Mouse (Mus musculus): ENCODE results near the gene Ctc1. TPM values are rescaled to one million over a fixed set of nuclear protein-coding genes. Genes with fewer than 3 reads are reported as not detected.

Ctc1 gene
- polyA plus RNA-seq, 1 experiment from 2014 or later = 57.5 TPM

DNA sequence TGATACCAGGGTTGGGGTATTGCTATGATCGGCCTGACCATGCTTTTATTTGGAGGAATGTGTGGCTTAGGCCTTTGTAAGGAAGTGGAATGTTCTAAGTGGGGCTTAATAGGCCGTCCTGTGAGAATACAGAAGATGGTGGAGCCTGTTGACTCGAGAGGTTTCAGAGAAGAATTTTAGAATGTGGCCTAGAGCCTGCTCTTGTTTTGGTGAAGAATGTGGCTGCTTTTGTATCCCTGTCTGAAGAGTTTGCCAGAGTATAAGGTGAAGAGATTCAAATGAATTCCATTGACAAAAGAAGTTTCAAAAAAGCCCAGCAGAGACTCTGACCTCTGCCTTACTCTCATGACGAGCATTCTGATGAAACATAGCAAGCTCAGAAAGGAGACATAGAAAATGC, 36.1 kb downstream of the Ctc1 start:
- 84% methylated on average over 4 of the region's 4 CpGs for WGBS
- H3K4me3 ChIP-seq (ENCODE audit: low read depth, low read length) = no peak overlapping the region
- peaks cover 11% of the 10 kb centered on the region for H3K4me1 ChIP-seq (replicated peaks; ENCODE audit: control insufficient read depth, insufficient read depth, low read length)
- no peak overlapping the region for H3K4me2 ChIP-seq
- no peaks in the 10 kb centered on the region for H3K27me3 ChIP-seq (replicated peaks; ENCODE audit: control insufficient read depth, insufficient read depth, low read length)
- no peaks in the 10 kb centered on the region for H3K9me3 ChIP-seq (ENCODE audit: control insufficient read depth, low read length)
- H3K27ac ChIP-seq (ENCODE audit: low read depth, low read length) = no peak overlapping the region
- ATAC-seq (replicated peaks; ENCODE audit: low FRiP score) (no peak), DNase-seq (ENCODE audit: low spot score) (no peak)
- no peak overlapping the region for H3K9ac ChIP-seq (ENCODE audit: low read depth, low read length)
- peaks cover 35% of the 10 kb centered on the region for H3K36me3 ChIP-seq (ENCODE audit: control insufficient read depth, insufficient read depth, low read length)

DNA sequence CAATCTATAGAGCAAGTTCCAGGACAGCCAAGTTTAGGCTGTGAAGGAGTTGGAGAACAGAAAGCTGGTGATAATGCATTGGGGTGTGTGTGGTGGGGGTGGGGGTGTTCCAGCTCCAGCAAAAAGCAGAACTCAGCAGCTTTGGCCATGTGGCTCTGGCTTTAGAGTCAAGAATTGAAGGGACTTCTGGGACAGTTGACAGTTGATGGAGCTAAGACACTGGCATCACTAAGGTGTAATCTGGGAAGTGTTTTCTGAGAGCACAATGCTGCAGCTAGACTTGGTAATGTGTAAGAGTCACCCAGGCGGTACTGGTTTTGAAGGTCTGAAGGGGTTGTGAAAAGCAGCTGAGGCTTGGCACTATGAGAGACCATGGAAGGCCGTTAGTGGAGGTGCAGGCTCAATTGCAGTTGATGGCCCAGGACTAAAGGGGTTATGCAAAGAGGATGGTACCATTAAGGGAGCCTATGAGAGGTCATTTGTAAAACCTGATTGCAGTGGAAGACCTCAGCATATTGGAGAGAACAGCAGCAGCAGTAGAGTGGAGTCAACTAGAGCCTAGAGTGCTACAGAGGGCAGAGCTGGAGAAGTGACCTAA, 37.2 kb downstream of the Ctc1 start:
- 90% methylated on average over 2 of the region's 2 CpGs for WGBS
- no peak for ATAC-seq (replicated peaks; ENCODE audit: low FRiP score)
- H3K36me3 ChIP-seq (ENCODE audit: control insufficient read depth, insufficient read depth, low read length) = peaks cover 35% of the 10 kb centered on the region
- DNase-seq (ENCODE audit: low spot score) = no peak
- no peak overlapping the region for H3K9ac ChIP-seq (ENCODE audit: low read depth, low read length)
- H3K4me2 ChIP-seq = no peak overlapping the region
- H3K27ac ChIP-seq (ENCODE audit: low read depth, low read length) = no peak overlapping the region
- peaks cover 5% of the 10 kb centered on the region for H3K4me1 ChIP-seq (replicated peaks; ENCODE audit: control insufficient read depth, insufficient read depth, low read length)
- no peak overlapping the region for H3K4me3 ChIP-seq (ENCODE audit: low read depth, low read length)
- H3K27me3 ChIP-seq (replicated peaks; ENCODE audit: control insufficient read depth, insufficient read depth, low read length) = no peaks in the 10 kb centered on the region
- H3K9me3 ChIP-seq (ENCODE audit: control insufficient read depth, low read length) = no peaks in the 10 kb centered on the region

DNA sequence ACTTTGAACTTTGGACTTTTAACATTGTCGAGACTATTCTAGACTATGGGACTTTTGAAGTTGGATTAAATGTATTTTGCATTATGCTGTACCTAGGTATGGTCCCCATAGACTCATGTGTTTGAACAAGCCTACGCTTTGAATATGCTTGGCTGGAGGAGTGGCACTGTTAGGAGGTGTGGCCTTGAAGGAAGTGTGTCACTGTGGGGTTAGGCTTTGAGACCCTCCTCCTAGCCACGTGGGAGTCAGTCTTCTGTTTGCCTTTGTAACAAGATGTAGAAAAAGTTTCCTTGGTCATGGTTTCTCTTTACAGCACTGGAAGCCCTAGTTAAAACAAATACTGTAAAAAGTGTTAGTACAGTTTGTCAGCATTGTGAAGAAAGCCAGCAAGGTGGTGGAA, 38.1 kb downstream of the Ctc1 start:
- Histone ChIP-seq H3K9ac (ENCODE audit: low read depth, low read length) (no peak overlapping the region), H3K27ac (ENCODE audit: low read depth, low read length) (no peak overlapping the region), H3K27me3 (replicated peaks; ENCODE audit: control insufficient read depth, insufficient read depth, low read length) (no peaks in the 10 kb centered on the region), H3K4me2 (no peak overlapping the region), H3K4me3 (ENCODE audit: low read depth, low read length) (no peak overlapping the region), H3K36me3 (ENCODE audit: control insufficient read depth, insufficient read depth, low read length) (peaks cover 27% of the 10 kb centered on the region; the same call in 1 of the 2 replicates), H3K9me3 (ENCODE audit: control insufficient read depth, low read length) (no peaks in the 10 kb centered on the region), H3K4me1 (replicated peaks; ENCODE audit: control insufficient read depth, insufficient read depth, low read length) (peaks cover 12% of the 10 kb centered on the region)
- ATAC-seq (replicated peaks; ENCODE audit: low FRiP score) (no peak), DNase-seq (ENCODE audit: low spot score) (no peak)
- 68% methylated on average over 3 of the region's 3 CpGs for WGBS

DNA sequence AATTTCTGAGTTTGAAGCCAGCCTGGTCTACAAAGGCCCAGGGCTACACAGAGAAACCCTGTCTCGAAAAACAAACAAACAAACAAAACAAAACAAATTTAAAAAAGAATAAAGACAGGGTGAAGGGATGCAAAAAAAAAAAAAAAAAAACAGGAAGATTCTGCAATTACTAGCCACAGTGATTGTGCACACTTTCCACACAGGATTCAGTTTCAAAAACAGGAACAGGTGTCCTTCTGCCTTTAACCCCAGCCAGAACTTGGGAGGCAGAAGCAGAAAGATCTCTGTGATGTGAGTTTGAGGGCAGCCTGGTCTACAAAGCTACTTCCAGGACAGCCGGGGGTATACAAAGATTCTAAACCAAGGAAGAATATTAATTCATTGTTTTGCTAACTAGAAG, 42.6 kb downstream of the Ctc1 start:
- H3K27ac ChIP-seq (ENCODE audit: low read depth, low read length) = peak overlapping the region; percentile 52; the same call in 1 of the 2 replicates
- H3K4me2 ChIP-seq = peak overlapping the region; percentile 98
- no peaks in the 10 kb centered on the region for H3K27me3 ChIP-seq (replicated peaks; ENCODE audit: control insufficient read depth, insufficient read depth, low read length)
- peaks cover 2% of the 10 kb centered on the region; the same call in 1 of the 2 replicates for H3K36me3 ChIP-seq (ENCODE audit: control insufficient read depth, insufficient read depth, low read length)
- no peaks in the 10 kb centered on the region for H3K9me3 ChIP-seq (ENCODE audit: control insufficient read depth, low read length)
- no peak for DNase-seq (ENCODE audit: low spot score)
- WGBS = 66% methylated on average over 2 of the region's 2 CpGs
- peak overlapping the region; percentile 70 for H3K4me3 ChIP-seq (ENCODE audit: low read depth, low read length)
- H3K9ac ChIP-seq (ENCODE audit: low read depth, low read length) = peak overlapping the region; percentile 62
- no peak for ATAC-seq (replicated peaks; ENCODE audit: low FRiP score)
- peaks cover 22% of the 10 kb centered on the region for H3K4me1 ChIP-seq (replicated peaks; ENCODE audit: control insufficient read depth, insufficient read depth, low read length)

DNA sequence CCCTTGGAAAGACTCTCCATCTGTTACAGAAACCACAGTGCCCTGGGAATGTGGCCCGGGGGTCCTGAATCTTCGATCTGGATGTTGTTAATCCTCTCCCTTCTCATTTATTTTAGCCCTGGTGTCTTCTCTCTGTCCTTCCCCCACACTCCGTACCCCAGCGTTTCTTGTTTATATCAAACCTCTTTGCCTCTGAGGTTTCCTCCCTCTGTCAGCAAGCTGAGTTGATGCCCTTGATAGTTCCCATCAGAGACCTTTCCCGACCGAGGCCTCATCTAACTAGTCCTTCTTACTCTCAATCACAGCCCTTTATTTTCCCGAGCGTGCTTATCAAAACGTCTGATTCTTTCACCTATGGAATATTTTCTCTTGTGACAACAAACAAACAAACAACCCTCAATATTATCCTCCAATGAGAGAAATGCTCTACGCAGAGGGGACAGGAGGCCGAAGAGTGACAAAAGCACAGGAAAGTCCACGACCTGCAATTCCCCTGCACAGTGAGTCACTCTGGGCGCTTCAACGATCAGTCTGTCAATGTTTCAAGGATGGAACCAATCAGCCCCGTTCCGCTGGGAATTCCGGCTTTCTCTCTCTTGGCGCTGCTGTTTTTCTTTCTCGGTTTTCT, 43.1 kb downstream of the Ctc1 start:
- Histone ChIP-seq H3K27ac (ENCODE audit: low read depth, low read length) (peak overlapping the region; percentile 52), H3K9ac (ENCODE audit: low read depth, low read length) (peak overlapping the region; percentile 62), H3K27me3 (replicated peaks; ENCODE audit: control insufficient read depth, insufficient read depth, low read length) (no peaks in the 10 kb centered on the region), H3K4me2 (peak overlapping the region; percentile 98), H3K9me3 (ENCODE audit: control insufficient read depth, low read length) (no peaks in the 10 kb centered on the region), H3K4me3 (ENCODE audit: low read depth, low read length) (peak overlapping the region; percentile 70), H3K36me3 (ENCODE audit: control insufficient read depth, insufficient read depth, low read length) (no peaks in the 10 kb centered on the region), H3K4me1 (replicated peaks; ENCODE audit: control insufficient read depth, insufficient read depth, low read length) (peaks cover 22% of the 10 kb centered on the region)
- ATAC-seq (replicated peaks; ENCODE audit: low FRiP score) (no peak), DNase-seq (ENCODE audit: low spot score) (no peak)
- WGBS = 1% methylated on average over 19 of the region's 19 CpGs

DNA sequence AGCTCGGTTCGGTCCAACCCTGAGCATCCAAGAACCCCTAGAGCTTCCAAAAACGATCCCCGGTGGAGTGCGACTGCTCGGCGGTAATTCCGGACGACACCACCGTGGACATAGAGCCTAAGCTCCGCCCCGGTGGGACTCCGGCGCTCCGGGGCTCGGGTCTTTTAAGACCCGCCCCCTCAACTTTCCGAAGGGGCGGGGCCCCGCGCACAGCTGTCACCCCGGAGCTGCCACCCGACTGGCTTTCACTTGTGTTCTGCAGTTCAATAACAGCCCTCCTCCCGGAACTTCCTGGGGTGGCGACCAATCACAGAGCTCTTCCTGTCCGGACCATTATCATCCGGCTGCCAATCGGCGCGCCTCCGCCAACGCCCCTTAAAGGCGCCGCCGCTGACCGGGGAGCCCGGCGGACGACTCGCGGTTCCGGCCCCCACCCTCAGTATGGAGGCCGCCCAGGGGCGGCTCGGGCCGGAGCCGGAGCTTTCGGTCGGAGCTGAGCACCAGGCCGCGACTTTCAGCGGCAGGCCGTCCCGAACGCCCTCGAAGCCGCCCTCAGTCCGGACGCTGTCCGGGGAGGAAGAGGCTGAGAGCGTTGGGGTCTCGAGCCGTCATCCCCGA, 43.8 kb downstream of the Ctc1 start, which contains the start of gene Borcs6:
Gene Borcs6 (plus strand): TSS at position 361 of the 618 bp plus-strand sequence.
- Histone ChIP-seq H3K27me3 (replicated peaks; ENCODE audit: control insufficient read depth, insufficient read depth, low read length) (no peaks in the 10 kb centered on the region), H3K4me3 (ENCODE audit: low read depth, low read length) (peak within 1 kb of the TSS; percentile 70), H3K36me3 (ENCODE audit: control insufficient read depth, insufficient read depth, low read length) (no peaks in the 10 kb centered on the region), H3K27ac (ENCODE audit: low read depth, low read length) (peak within 1 kb of the TSS; percentile 52), H3K4me2 (peak within 1 kb of the TSS; percentile 98), H3K9me3 (ENCODE audit: control insufficient read depth, low read length) (no peaks in the 10 kb centered on the region), H3K9ac (ENCODE audit: low read depth, low read length) (peak within 1 kb of the TSS; percentile 68), H3K4me1 (replicated peaks; ENCODE audit: control insufficient read depth, insufficient read depth, low read length) (peaks cover 28% of the 10 kb centered on the region)
- DNase-seq (ENCODE audit: low spot score) = peak; percentile 90
- ATAC-seq (replicated peaks; ENCODE audit: low FRiP score) = peak; percentile 85
- WGBS = under 1% methylated on average over 64 of the region's 64 CpGs

DNA sequence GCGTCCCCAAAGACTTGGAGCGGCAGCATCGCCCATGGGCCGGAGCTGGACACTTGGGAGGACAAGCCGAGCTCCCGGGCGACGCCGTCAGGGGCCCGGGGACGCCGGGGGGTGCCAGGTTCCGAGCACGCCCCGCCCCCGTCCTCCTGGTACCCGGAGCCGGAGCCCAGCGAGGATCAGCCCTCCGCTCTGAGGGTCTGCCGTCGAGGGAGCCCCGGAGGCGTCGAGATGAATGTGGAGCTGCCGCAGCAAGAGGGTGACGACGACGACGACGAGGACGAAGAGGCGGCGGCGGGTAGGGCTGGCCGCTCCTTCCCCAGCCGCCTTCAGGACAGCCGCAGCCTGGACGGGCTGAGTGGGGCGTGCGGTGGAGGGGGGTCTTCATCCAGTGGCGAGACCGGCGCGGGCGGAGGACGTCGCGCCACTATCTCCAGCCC, 44.3 kb downstream of the Ctc1 start:
- Histone ChIP-seq H3K4me3 (ENCODE audit: low read depth, low read length) (peak overlapping the region; percentile 70), H3K9ac (ENCODE audit: low read depth, low read length) (peak overlapping the region; percentile 68), H3K4me1 (replicated peaks; ENCODE audit: control insufficient read depth, insufficient read depth, low read length) (peaks cover 28% of the 10 kb centered on the region), H3K4me2 (peak overlapping the region; percentile 98), H3K9me3 (ENCODE audit: control insufficient read depth, low read length) (no peaks in the 10 kb centered on the region), H3K27ac (ENCODE audit: low read depth, low read length) (peak overlapping the region; percentile 52), H3K36me3 (ENCODE audit: control insufficient read depth, insufficient read depth, low read length) (no peaks in the 10 kb centered on the region), H3K27me3 (replicated peaks; ENCODE audit: control insufficient read depth, insufficient read depth, low read length) (no peaks in the 10 kb centered on the region)
- ATAC-seq (replicated peaks; ENCODE audit: low FRiP score) (0 out of 2 replicates have a peak, but pooled peaks have one; percentile 1), DNase-seq (ENCODE audit: low spot score) (no peak)
- under 1% methylated on average over 49 of the region's 49 CpGs for WGBS

DNA sequence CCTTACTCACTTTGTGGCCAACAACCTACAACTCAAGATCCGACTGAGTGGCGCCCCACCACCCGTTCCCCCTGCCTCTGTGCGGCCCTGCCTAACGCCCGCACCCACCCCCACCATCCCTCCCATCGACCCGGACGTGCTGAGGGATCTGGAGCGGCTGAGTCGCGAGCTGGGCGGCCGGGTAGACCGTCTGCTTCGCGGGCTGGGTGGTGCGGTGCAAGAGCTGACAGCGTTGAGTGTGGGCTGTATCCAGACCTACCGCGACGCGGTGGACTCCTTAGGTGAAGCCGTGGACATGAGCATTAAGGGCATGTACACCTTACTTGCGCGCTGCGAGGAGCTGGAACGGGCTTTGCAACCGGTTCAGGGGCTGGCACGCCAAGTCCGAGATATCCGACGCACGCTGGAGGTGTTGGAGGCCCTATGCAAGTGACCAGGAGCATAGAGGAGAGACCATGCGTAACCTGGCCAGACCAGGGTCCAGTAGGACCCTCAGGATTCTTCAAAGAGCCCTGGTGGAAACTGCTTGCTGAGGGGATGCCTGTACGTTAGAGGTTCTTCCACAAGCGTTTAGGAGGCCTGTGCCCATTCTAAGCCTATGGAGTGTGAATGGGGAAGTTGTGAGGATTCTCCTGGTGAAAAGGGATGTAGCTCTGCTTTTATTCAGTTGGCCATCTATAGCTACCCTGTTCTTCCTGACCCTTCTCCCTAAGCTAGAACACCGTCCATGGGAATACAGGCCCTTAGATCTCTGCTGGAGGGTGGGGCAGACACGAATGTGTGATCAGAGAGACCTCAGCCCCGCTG, 44.9 kb downstream of the Ctc1 start:
- Histone ChIP-seq H3K36me3 (ENCODE audit: control insufficient read depth, insufficient read depth, low read length) (no peaks in the 10 kb centered on the region), H3K9me3 (ENCODE audit: control insufficient read depth, low read length) (no peaks in the 10 kb centered on the region), H3K4me2 (peak overlapping the region; percentile 98), H3K27ac (ENCODE audit: low read depth, low read length) (peak overlapping the region; percentile 52), H3K4me3 (ENCODE audit: low read depth, low read length) (peak overlapping the region; percentile 70), H3K4me1 (replicated peaks; ENCODE audit: control insufficient read depth, insufficient read depth, low read length) (peaks cover 28% of the 10 kb centered on the region), H3K9ac (ENCODE audit: low read depth, low read length) (peak overlapping the region; percentile 68), H3K27me3 (replicated peaks; ENCODE audit: control insufficient read depth, insufficient read depth, low read length) (no peaks in the 10 kb centered on the region)
- DNase-seq (ENCODE audit: low spot score) (peak; percentile 53), ATAC-seq (replicated peaks; ENCODE audit: low FRiP score) (no peak; the same call in 1 of the 2 replicates)
- WGBS = 2% methylated on average over 40 of the region's 40 CpGs
